Mouse (Mus musculus): ENCODE measurements around the gene Prss48.
"Not testable (repeated sequence)": the region's sequence is repeated elsewhere in the genome, so short reads cannot be mapped to it uniquely, and the experiment has no call there.

The Prss48 gene

GRCm38 (mm10) chr3:86004751-86005150 is 2.5 kb upstream of the Prss48 start:
- in situ Hi-C loops (cut with MboI, MseI), result no loop called here

GRCm38 (mm10) chr3:86002940-86003339 is 649 bp upstream of the Prss48 start:
- in situ Hi-C loops (cut with MboI, MseI), result no loop called here

GRCm38 (mm10) chr3:86001271-86001670 is 1.0 kb downstream of the Prss48 start:
- in situ Hi-C loops (cut with MboI, MseI), result no loop called here

GRCm38 (mm10) chr3:85994645-85995044 is 7.6 kb downstream of the Prss48 start:
- in situ Hi-C loops (cut with MboI, MseI), result no loop called here

- in situ Hi-C loops (cut with MboI, MseI), result no loop called here
Observed at GRCm38 (mm10) chr3:85993744-85994143, 8.5 kb downstream of the Prss48 start.

GRCm38 (mm10) chr3:85991802-85992156 is 10.5 kb downstream of the Prss48 start:
- in situ Hi-C loops (cut with MboI, MseI), result no loop called here

- in situ Hi-C loops (cut with MboI, MseI), result no loop called here
Observed at GRCm38 (mm10) chr3:85991140-85991801, 11.0 kb downstream of the Prss48 start.

- in situ Hi-C loops (cut with MboI, MseI), result loop anchor here in 1 of 2 experiments (5.0 kb wide), 1 partner anchor 1060 kb away; no protein-coding TSS in a partner anchor
Observed at GRCm38 (mm10) chr3:85987225-85987624, 15.1 kb downstream of the Prss48 start.

GRCm38 (mm10) chr3:85984537-85984936 is 17.8 kb downstream of the Prss48 start:
- in situ Hi-C loops (cut with MboI, MseI), result no loop called here

GRCm38 (mm10) chr3:85981761-85982160 is 20.5 kb downstream of the Prss48 start:
- in situ Hi-C loops (cut with MboI, MseI), result not testable (repeated sequence)

GRCm38 (mm10) chr3:85980036-85980435 is 22.3 kb downstream of the Prss48 start:
- in situ Hi-C loops (cut with MboI, MseI), result no loop called here

- in situ Hi-C loops (cut with MboI, MseI), result no loop called here
Observed at GRCm38 (mm10) chr3:85974451-85974850, 27.8 kb downstream of the Prss48 start.

- in situ Hi-C loops (cut with MboI, MseI), result no loop called here
Observed at GRCm38 (mm10) chr3:85973376-85974140, 28.7 kb downstream of the Prss48 start.

- in situ Hi-C loops (cut with MboI, MseI), result no loop called here
Observed at GRCm38 (mm10) chr3:85971599-85971975, 30.7 kb downstream of the Prss48 start.

- in situ Hi-C loops (cut with MboI, MseI), result no loop called here
Observed at GRCm38 (mm10) chr3:85970742-85971598, 31.3 kb downstream of the Prss48 start, which contains the start of gene Sh3d19. Gene Sh3d19, plus strand, starts transcription at chr3:85971109.

- in situ Hi-C loops (cut with MboI, MseI), result no loop called here
Observed at GRCm38 (mm10) chr3:85969040-85969439, 33.3 kb downstream of the Prss48 start.

- in situ Hi-C loops (cut with MboI, MseI), result no loop called here
Observed at GRCm38 (mm10) chr3:85965479-85965878, 36.8 kb downstream of the Prss48 start.

- in situ Hi-C loops (cut with MboI, MseI), result no loop called here
Observed at GRCm38 (mm10) chr3:85961134-85961533, 41.2 kb downstream of the Prss48 start.

GRCm38 (mm10) chr3:85959669-85960068 is 42.6 kb downstream of the Prss48 start:
- in situ Hi-C loops (cut with MboI, MseI), result no loop called here

- in situ Hi-C loops (cut with MboI, MseI), result no loop called here
Observed at GRCm38 (mm10) chr3:85955704-85956103, 46.6 kb downstream of the Prss48 start.

GRCm38 (mm10) chr3:85955269-85955668 is 47.0 kb downstream of the Prss48 start:
- in situ Hi-C loops (cut with MboI, MseI), result no loop called here

GRCm38 (mm10) chr3:85952696-85953283 is 49.5 kb downstream of the Prss48 start:
- in situ Hi-C loops (cut with MboI, MseI), result no loop called here

Measured in T-helper 17 cell (primary cell).